Mouse (Mus musculus): ENCODE measurements at regions not wholly inside any gene's neighbourhood (a gene's known extent, or its start where the extent isn't known, plus 50 kb on each side); places are given as distances from the start of the nearest gene placed in this dataset.

GRCm38 (mm10) chr3:70126212-70126611 is 118.8 kb downstream of the Otol1 start:
- no peak for TF ChIP-seq CTCF (IDR thresholded peaks at IDR 0.05; ENCODE audit: control insufficient read depth, insufficient read depth, insufficient read length)
- no peak for TF ChIP-seq CEBPB (IDR thresholded peaks at IDR 0.05; ENCODE audit: low read depth)
- no peak for TF ChIP-seq MYOD1 (IDR thresholded peaks at IDR 0.05; ENCODE audit: control insufficient read depth, insufficient read length, low read depth)
